Mouse (Mus musculus): Measurements from ENCODE around the gene Mgmt. TPM values are rescaled to one million over a fixed set of nuclear protein-coding genes. Genes with fewer than 3 reads are reported as not detected.

Gene Mgmt
- polyA plus RNA-seq, 1 experiment from 2014 or later: 8.1 TPM

DNA sequence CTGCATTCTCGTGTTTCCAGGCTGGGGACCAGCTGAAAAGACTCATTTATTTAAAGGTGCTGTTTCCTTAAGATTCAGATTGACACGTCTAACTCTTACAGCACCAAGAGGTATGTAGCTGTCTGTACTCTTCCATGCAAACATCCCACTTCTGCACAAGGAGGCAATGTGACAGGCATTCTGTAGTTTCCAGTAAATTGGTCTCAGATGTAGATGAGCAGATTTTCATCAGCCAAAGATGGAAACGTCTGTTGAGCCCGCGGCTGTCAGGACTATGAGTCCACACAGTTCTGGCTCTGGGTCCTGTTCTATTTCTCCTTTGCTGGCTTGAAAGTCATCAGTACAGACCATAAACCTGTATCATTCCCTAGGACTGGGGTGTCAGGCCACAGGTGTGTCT, 243.7 kb downstream of the Mgmt start:
- H3K4me1 ChIP-seq (ENCODE audit: control insufficient read depth in 2 of 2, insufficient read depth in 2 of 2, low read length in 2 of 2): no peaks in the 10 kb centered on the region; a peak in 1 of 4 replicates
- no peaks in the 10 kb centered on the region for H3K27me3 ChIP-seq (ENCODE audit: control insufficient read depth, insufficient read depth, low read length)
- ATAC-seq (ENCODE audit: insufficient number of reproducible peaks, insufficient read depth, low FRiP score, low read depth): no peak
- WGBS: 65% methylated on average over 5 of the region's 5 CpGs
- no peak overlapping the region for H3K4me3 ChIP-seq (ENCODE audit: control insufficient read depth in 1 of 2, insufficient read depth in 1 of 2, low read depth in 1 of 2, low read length in 2 of 2)
- no peak overlapping the region for H3K4me2 ChIP-seq (ENCODE audit: low read length)
- no peaks in the 10 kb centered on the region for H3K9me3 ChIP-seq (ENCODE audit: control insufficient read depth, low read length)
- H3K9ac ChIP-seq (ENCODE audit: low read length): no peak overlapping the region
- H3K36me3 ChIP-seq (ENCODE audit: control insufficient read depth, insufficient read depth, low read length): no peaks in the 10 kb centered on the region
- H3K27ac ChIP-seq (replicated peaks in 1 of 2; ENCODE audit: control insufficient read depth in 1 of 2, insufficient read depth in 1 of 2, low read depth in 2 of 2, low read length in 2 of 2): no peak overlapping the region

DNA sequence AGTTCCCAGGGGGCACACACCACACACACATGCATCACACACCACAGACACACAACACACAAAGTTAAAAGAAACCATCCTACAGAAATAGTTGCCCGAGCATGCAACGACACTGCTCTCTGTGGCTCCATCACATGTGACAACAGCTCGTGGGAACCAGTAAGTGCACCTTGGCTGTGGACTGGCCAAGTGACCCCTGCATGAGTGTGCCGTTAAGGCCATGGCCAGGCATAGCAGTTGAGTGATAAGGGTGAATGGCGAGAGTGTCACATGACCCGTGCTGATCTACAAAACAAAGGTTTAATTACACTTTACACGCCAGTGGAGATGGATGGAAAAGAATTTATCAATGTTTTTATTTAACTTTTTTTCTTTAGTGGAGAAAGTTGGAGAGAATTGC, 245.9 kb downstream of the Mgmt start:
- Histone ChIP-seq H3K4me2 (ENCODE audit: low read length) (no peak overlapping the region), H3K4me3 (ENCODE audit: control insufficient read depth in 1 of 2, insufficient read depth in 1 of 2, low read depth in 1 of 2, low read length in 2 of 2) (no peak overlapping the region), H3K4me1 (ENCODE audit: control insufficient read depth in 2 of 2, insufficient read depth in 2 of 2, low read length in 2 of 2) (no peaks in the 10 kb centered on the region; a peak in 1 of 4 replicates), H3K9ac (ENCODE audit: low read length) (no peak overlapping the region), H3K27me3 (ENCODE audit: control insufficient read depth, insufficient read depth, low read length) (no peaks in the 10 kb centered on the region), H3K36me3 (ENCODE audit: control insufficient read depth, insufficient read depth, low read length) (no peaks in the 10 kb centered on the region), H3K27ac (replicated peaks in 1 of 2; ENCODE audit: control insufficient read depth in 1 of 2, insufficient read depth in 1 of 2, low read depth in 2 of 2, low read length in 2 of 2) (no peak overlapping the region), H3K9me3 (ENCODE audit: control insufficient read depth, low read length) (no peaks in the 10 kb centered on the region)
- WGBS: 63% methylated on average over 7 of the region's 7 CpGs
- ATAC-seq (ENCODE audit: insufficient number of reproducible peaks, insufficient read depth, low FRiP score, low read depth): no peak

DNA sequence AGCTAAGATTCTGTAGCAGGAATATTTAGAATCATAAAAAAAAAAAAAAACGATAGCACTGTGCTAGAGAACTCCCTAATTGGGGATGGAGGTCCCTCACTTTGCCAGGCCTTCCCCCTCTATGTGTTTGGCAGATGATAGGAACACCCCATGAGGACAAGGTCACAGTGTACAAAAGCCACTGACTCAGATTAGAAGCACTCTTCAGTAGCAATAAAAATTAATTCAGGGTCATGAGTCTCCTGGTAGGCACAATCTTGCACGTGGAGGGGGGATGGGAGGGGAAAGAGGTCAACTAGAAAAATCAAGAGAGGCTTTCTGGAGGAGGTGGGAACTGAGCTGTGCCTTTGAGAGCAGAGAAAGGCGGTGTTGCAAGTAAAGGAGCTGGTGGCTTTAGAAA, 247.0 kb downstream of the Mgmt start:
- H3K4me2 ChIP-seq (ENCODE audit: low read length): no peak overlapping the region
- no peak for ATAC-seq (ENCODE audit: insufficient number of reproducible peaks, insufficient read depth, low FRiP score, low read depth)
- WGBS: 59% methylated on average over 3 of the region's 3 CpGs
- no peak overlapping the region for H3K27ac ChIP-seq (replicated peaks in 1 of 2; ENCODE audit: control insufficient read depth in 1 of 2, insufficient read depth in 1 of 2, low read depth in 2 of 2, low read length in 2 of 2)
- H3K9me3 ChIP-seq (ENCODE audit: control insufficient read depth, low read length): no peaks in the 10 kb centered on the region
- H3K9ac ChIP-seq (ENCODE audit: low read length): no peak overlapping the region
- H3K4me3 ChIP-seq (ENCODE audit: control insufficient read depth in 1 of 2, insufficient read depth in 1 of 2, low read depth in 1 of 2, low read length in 2 of 2): no peak overlapping the region
- no peaks in the 10 kb centered on the region for H3K27me3 ChIP-seq (ENCODE audit: control insufficient read depth, insufficient read depth, low read length)
- H3K4me1 ChIP-seq (ENCODE audit: control insufficient read depth in 2 of 2, insufficient read depth in 2 of 2, low read length in 2 of 2): peaks cover 0 to 5% of the 10 kb centered on the region in 2 experiments; a peak in 2 of 4 replicates
- H3K36me3 ChIP-seq (ENCODE audit: control insufficient read depth, insufficient read depth, low read length): no peaks in the 10 kb centered on the region

DNA sequence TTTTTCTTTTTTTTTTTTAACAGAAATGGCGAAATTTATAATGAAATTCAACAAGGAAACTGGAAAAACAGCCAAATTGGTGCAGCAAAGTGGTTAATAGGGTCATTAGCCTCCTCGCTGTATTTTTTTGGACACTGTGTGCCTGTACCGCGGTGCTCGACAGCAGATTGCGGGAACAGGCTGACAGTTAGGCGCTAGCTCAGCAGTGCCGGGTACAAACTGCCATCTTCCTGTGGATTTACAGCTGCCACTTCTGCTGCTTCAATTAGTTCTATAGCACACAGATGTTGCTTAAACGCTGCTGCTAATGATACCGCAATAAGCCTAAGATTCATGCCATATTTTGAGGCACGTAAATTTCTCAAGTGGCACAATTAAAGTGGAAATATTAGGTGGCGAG, 252.7 kb downstream of the Mgmt start:
- H3K9me3 ChIP-seq (ENCODE audit: control insufficient read depth, low read length): no peaks in the 10 kb centered on the region
- 84% methylated on average over 12 of the region's 12 CpGs for WGBS
- no peak overlapping the region for H3K4me2 ChIP-seq (ENCODE audit: low read length)
- H3K4me1 ChIP-seq (ENCODE audit: control insufficient read depth in 2 of 2, insufficient read depth in 2 of 2, low read length in 2 of 2): peaks cover 0 to 5% of the 10 kb centered on the region in 2 experiments; a peak in 1 of 4 replicates
- no peak overlapping the region for H3K4me3 ChIP-seq (ENCODE audit: control insufficient read depth in 1 of 2, insufficient read depth in 1 of 2, low read depth in 1 of 2, low read length in 2 of 2)
- H3K27ac ChIP-seq (replicated peaks in 1 of 2; ENCODE audit: control insufficient read depth in 1 of 2, insufficient read depth in 1 of 2, low read depth in 2 of 2, low read length in 2 of 2): no peak overlapping the region
- no peak for ATAC-seq (ENCODE audit: insufficient number of reproducible peaks, insufficient read depth, low FRiP score, low read depth)
- no peaks in the 10 kb centered on the region for H3K36me3 ChIP-seq (ENCODE audit: control insufficient read depth, insufficient read depth, low read length)
- H3K9ac ChIP-seq (ENCODE audit: low read length): no peak overlapping the region
- H3K27me3 ChIP-seq (ENCODE audit: control insufficient read depth, insufficient read depth, low read length): no peaks in the 10 kb centered on the region

DNA sequence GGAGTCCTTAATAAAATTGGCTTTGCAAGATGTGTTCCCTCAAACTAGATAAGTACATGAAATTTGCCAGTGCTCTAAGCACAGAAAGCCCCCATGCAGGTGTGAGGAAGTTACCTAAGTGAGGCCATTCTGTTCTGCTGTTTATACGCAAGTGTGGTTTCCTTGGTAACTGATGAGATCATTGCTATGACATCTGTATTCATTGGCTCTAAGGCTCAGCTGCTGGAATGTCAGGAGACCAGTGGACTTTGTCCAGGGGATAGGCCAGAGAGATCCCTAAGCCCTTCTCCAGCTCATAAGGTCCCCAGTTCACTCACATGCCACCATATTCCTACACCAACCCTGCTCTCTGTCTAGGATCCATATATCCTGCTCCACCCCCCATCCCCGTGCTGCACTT, 257.4 kb downstream of the Mgmt start:
- Histone ChIP-seq H3K36me3 (ENCODE audit: control insufficient read depth, insufficient read depth, low read length) (no peaks in the 10 kb centered on the region), H3K9me3 (ENCODE audit: control insufficient read depth, low read length) (no peaks in the 10 kb centered on the region), H3K4me2 (ENCODE audit: low read length) (no peak overlapping the region), H3K27ac (replicated peaks in 1 of 2; ENCODE audit: control insufficient read depth in 1 of 2, insufficient read depth in 1 of 2, low read depth in 2 of 2, low read length in 2 of 2) (no peak overlapping the region), H3K4me3 (ENCODE audit: control insufficient read depth in 1 of 2, insufficient read depth in 1 of 2, low read depth in 1 of 2, low read length in 2 of 2) (no peak overlapping the region), H3K9ac (ENCODE audit: low read length) (no peak overlapping the region), H3K27me3 (ENCODE audit: control insufficient read depth, insufficient read depth, low read length) (no peaks in the 10 kb centered on the region), H3K4me1 (ENCODE audit: control insufficient read depth in 2 of 2, insufficient read depth in 2 of 2, low read length in 2 of 2) (no peaks in the 10 kb centered on the region)
- ATAC-seq (ENCODE audit: insufficient number of reproducible peaks, insufficient read depth, low FRiP score, low read depth): no peak
- WGBS: 84% methylated on average over 2 of the region's 2 CpGs

- H3K9me3 ChIP-seq (ENCODE audit: control insufficient read depth, low read length): no peaks in the 10 kb centered on the region
- no peak overlapping the region for H3K27ac ChIP-seq (replicated peaks in 1 of 2; ENCODE audit: control insufficient read depth in 1 of 2, insufficient read depth in 1 of 2, low read depth in 2 of 2, low read length in 2 of 2)
- H3K4me3 ChIP-seq (ENCODE audit: control insufficient read depth in 1 of 2, insufficient read depth in 1 of 2, low read depth in 1 of 2, low read length in 2 of 2): no peak overlapping the region
- ATAC-seq (ENCODE audit: insufficient number of reproducible peaks, insufficient read depth, low FRiP score, low read depth): no peak
- WGBS: 66% methylated on average over 2 of the region's 2 CpGs
- H3K9ac ChIP-seq (ENCODE audit: low read length): no peak overlapping the region
- H3K36me3 ChIP-seq (ENCODE audit: control insufficient read depth, insufficient read depth, low read length): no peaks in the 10 kb centered on the region
- no peak overlapping the region for H3K4me2 ChIP-seq (ENCODE audit: low read length)
- no peaks in the 10 kb centered on the region for H3K27me3 ChIP-seq (ENCODE audit: control insufficient read depth, insufficient read depth, low read length)
- no peaks in the 10 kb centered on the region for H3K4me1 ChIP-seq (ENCODE audit: control insufficient read depth in 2 of 2, insufficient read depth in 2 of 2, low read length in 2 of 2)
Measured at GRCm38 (mm10) chr7:137154623-137155022, 260.2 kb downstream of the Mgmt start.

DNA sequence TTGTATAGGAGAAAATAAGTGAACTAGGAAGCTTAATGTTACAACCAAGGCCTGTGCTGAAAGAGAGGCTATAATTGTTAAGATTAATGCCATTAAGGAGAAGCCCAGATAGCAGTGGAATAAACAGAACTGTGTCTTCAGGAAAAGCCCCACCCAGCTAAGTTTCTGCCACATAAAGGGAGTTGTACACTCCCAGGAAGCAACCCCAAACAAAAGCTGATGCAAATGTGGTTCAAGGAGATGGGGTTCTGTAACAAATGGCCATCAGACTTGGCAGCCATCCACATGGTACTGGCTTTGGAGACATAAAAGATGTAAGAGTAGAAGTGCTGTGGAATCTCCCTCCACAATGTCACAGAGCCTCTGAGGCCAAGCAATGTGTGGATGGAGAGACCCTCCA, 264.7 kb downstream of the Mgmt start:
- Histone ChIP-seq H3K4me3 (ENCODE audit: control insufficient read depth in 1 of 2, insufficient read depth in 1 of 2, low read depth in 1 of 2, low read length in 2 of 2) (no peak overlapping the region), H3K4me2 (ENCODE audit: low read length) (no peak overlapping the region), H3K4me1 (ENCODE audit: control insufficient read depth in 2 of 2, insufficient read depth in 2 of 2, low read length in 2 of 2) (no peaks in the 10 kb centered on the region), H3K9me3 (ENCODE audit: control insufficient read depth, low read length) (no peaks in the 10 kb centered on the region), H3K27ac (replicated peaks in 1 of 2; ENCODE audit: control insufficient read depth in 1 of 2, insufficient read depth in 1 of 2, low read depth in 2 of 2, low read length in 2 of 2) (no peak overlapping the region), H3K9ac (ENCODE audit: low read length) (no peak overlapping the region), H3K36me3 (ENCODE audit: control insufficient read depth, insufficient read depth, low read length) (no peaks in the 10 kb centered on the region), H3K27me3 (ENCODE audit: control insufficient read depth, insufficient read depth, low read length) (no peaks in the 10 kb centered on the region)
- no peak for ATAC-seq (ENCODE audit: insufficient number of reproducible peaks, insufficient read depth, low FRiP score, low read depth)

DNA sequence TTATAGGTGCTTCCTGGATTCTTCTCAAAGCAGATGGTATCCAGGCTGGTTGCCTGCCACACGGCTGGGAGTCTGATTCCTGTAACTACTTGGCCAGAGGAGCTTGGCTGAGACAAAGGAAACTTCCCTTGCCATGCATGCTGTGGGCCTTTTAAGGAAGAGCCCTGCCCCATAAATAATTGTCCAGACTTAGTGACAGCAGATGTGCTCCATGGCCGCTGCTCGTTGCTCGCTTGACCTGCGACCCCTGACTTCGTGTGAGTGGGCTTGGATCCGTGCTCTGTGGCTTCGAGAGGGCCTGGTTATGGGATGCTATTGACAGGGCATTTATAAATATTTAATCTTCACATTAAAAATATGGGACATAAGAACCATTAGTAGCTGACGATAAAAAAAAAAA, 277.9 kb downstream of the Mgmt start:
- H3K27ac ChIP-seq (replicated peaks in 1 of 2; ENCODE audit: control insufficient read depth in 1 of 2, insufficient read depth in 1 of 2, low read depth in 2 of 2, low read length in 2 of 2): no peak overlapping the region
- ATAC-seq (ENCODE audit: insufficient number of reproducible peaks, insufficient read depth, low FRiP score, low read depth): no peak
- H3K9me3 ChIP-seq (ENCODE audit: control insufficient read depth, low read length): peaks cover 4% of the 10 kb centered on the region; the same call in 1 of the 2 replicates
- no peaks in the 10 kb centered on the region for H3K4me1 ChIP-seq (ENCODE audit: control insufficient read depth in 2 of 2, insufficient read depth in 2 of 2, low read length in 2 of 2)
- no peaks in the 10 kb centered on the region for H3K36me3 ChIP-seq (ENCODE audit: control insufficient read depth, insufficient read depth, low read length)
- WGBS: 73% methylated on average over 9 of the region's 9 CpGs
- H3K27me3 ChIP-seq (ENCODE audit: control insufficient read depth, insufficient read depth, low read length): no peaks in the 10 kb centered on the region; the same call in 1 of the 2 replicates
- H3K9ac ChIP-seq (ENCODE audit: low read length): no peak overlapping the region
- H3K4me3 ChIP-seq (ENCODE audit: control insufficient read depth in 1 of 2, insufficient read depth in 1 of 2, low read depth in 1 of 2, low read length in 2 of 2): no peak overlapping the region
- no peak overlapping the region for H3K4me2 ChIP-seq (ENCODE audit: low read length)
